ENCODE assay signal across 17 mouse cellular contexts in the genomic region with DNA sequence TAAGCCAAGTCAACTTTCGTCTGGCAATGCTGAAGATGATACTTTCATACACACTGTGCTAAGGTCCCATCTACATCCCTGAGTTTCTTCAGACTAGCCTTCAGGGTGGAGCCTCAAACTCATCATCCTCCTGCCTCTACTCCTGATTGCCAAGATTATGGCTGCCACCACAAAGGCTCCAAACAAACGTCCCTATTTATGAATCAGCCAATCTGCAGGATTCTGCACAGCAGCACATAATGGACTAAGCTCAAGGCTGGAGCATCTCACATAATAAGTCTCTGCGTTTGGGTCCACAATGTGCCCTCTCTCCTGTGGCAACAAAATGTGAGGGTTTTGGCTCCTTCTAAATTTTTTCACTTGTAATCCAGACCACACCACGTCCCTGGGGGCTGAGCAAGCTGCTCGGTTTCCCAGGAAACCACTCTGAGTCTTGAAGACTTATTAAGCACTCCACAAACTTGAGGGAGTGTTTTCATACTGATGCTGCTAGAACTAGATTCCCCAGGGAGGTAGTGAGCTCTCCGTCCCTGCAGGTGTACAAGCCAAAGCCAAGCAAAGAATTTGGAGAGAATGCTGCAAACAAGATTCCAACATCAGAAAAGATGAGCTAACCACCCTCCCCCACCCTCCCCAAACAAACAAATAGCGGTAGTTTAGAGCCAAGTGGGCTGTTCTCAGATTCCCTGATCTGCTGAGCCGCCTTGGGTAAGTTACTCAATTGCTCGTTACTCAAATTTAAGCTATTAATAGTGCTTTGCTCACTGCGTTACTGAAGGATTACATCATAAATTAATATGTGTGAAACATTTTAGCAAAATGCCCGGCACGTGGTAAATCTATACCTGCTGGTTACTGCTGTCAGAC. TPM values are rescaled to one million over a fixed set of nuclear protein-coding genes. Genes with fewer than 3 reads are reported as not detected.
A peak's percentile ranks its signal among the peaks of the same experiment; 100 is the strongest.
DNase-seq lines count a peak whose midpoint lies in the region; ATAC-seq and TF ChIP-seq lines count a peak whose summit lies in the region.
"Had no signal": no experiment of that assay in that cellular context is flagged by ENCODE, and none has a peak within 500 bp of the region (broad histone marks: within the 10 kb centered on the region; RNA-seq: fewer than 3 reads in every experiment).

No protein-coding gene starts in this region.

- ATAC-seq in forebrain, postnatal 0 days = peak; percentile 73
- ATAC-seq in midbrain, embryonic 14.5 days (ENCODE audit: low FRiP score, low TSS enrichment) = no peak
- no peak for ATAC-seq in midbrain, embryonic 16.5 days
- peak; percentile 94 for ATAC-seq in granulocyte monocyte progenitor cell, adult 5-6 weeks (replicated peaks; ENCODE audit: poor library complexity, severe bottlenecking)

- H3K4me1 ChIP-seq in forebrain, postnatal 0 days (ENCODE audit: insufficient read depth) = no peaks in the 10 kb centered on the region; the same call in 1 of the 2 replicates
- peaks cover 15% of the 10 kb centered on the region for H3K4me1 ChIP-seq in forebrain, embryonic 10.5 days
- H3K4me1 ChIP-seq in midbrain, embryonic 14.5 days (ENCODE audit: control insufficient read depth, insufficient read depth, low read length) = 0 out of 2 replicates have a peak, but pooled peaks cover 7% of the 10 kb centered on the region
- peaks cover 7% of the 10 kb centered on the region for H3K4me1 ChIP-seq in midbrain, embryonic 16.5 days (ENCODE audit: control insufficient read depth, insufficient read depth, low read length)

- H3K4me2 ChIP-seq in forebrain, postnatal 0 days (ENCODE audit: low read depth) = no peak overlapping the region
- H3K4me2 ChIP-seq in midbrain, embryonic 14.5 days (ENCODE audit: low read length) = no peak overlapping the region
- no peak overlapping the region for H3K4me2 ChIP-seq in midbrain, embryonic 16.5 days (ENCODE audit: low read length)
- H3K4me2 ChIP-seq: heart, embryonic 13.5 days; liver, embryonic 11.5 days had no signal

- H3K27ac ChIP-seq in forebrain, postnatal 0 days (ENCODE audit: low read depth, low read length) = no peak overlapping the region
- H3K27ac ChIP-seq in forebrain, embryonic 10.5 days = no peak overlapping the region
- no peak overlapping the region for H3K27ac ChIP-seq in midbrain, embryonic 14.5 days (replicated peaks; ENCODE audit: low read depth, low read length)
- H3K27ac ChIP-seq in midbrain, embryonic 16.5 days (ENCODE audit: low read length) = no peak overlapping the region
- H3K27ac ChIP-seq: heart, embryonic 13.5 days; kidney, postnatal 0 days had no signal

- no peak overlapping the region for H3K9ac ChIP-seq in forebrain, postnatal 0 days
- no peak overlapping the region for H3K9ac ChIP-seq in midbrain, embryonic 14.5 days (replicated peaks; ENCODE audit: low read length)
- no peak overlapping the region for H3K9ac ChIP-seq in midbrain, embryonic 16.5 days (ENCODE audit: low read depth, low read length)
- H3K9ac ChIP-seq: heart, embryonic 13.5 days had no signal

- H3K27me3 ChIP-seq in forebrain, postnatal 0 days (ENCODE audit: insufficient read depth, low read length) = no peaks in the 10 kb centered on the region
- no peaks in the 10 kb centered on the region for H3K27me3 ChIP-seq in forebrain, embryonic 10.5 days (ENCODE audit: poor library complexity, severe bottlenecking)
- H3K27me3 ChIP-seq in midbrain, embryonic 14.5 days (ENCODE audit: control insufficient read depth, insufficient read depth, low read length) = no peaks in the 10 kb centered on the region
- no peaks in the 10 kb centered on the region for H3K27me3 ChIP-seq in midbrain, embryonic 16.5 days (ENCODE audit: control insufficient read depth, insufficient read depth, low read depth, low read length)

- no peaks in the 10 kb centered on the region for H3K36me3 ChIP-seq in forebrain, postnatal 0 days (ENCODE audit: insufficient read depth)
- no peaks in the 10 kb centered on the region for H3K36me3 ChIP-seq in forebrain, embryonic 10.5 days (replicated peaks)
- H3K36me3 ChIP-seq in midbrain, embryonic 14.5 days (ENCODE audit: control insufficient read depth, insufficient read depth, low read length) = no peaks in the 10 kb centered on the region
- H3K36me3 ChIP-seq in midbrain, embryonic 16.5 days (ENCODE audit: control insufficient read depth, insufficient read depth, low read length) = no peaks in the 10 kb centered on the region
- H3K36me3 ChIP-seq: heart, embryonic 13.5 days had no signal

- no peak overlapping the region for H3K4me3 ChIP-seq in forebrain, postnatal 0 days (ENCODE audit: low read depth, low read length)
- H3K4me3 ChIP-seq in forebrain, embryonic 10.5 days = no peak overlapping the region
- no peak overlapping the region for H3K4me3 ChIP-seq in midbrain, embryonic 14.5 days (replicated peaks; ENCODE audit: low read depth, low read length)
- no peak overlapping the region for H3K4me3 ChIP-seq in midbrain, embryonic 16.5 days (ENCODE audit: low read depth, low read length)
- H3K4me3 ChIP-seq: heart, embryonic 13.5 days had no signal

- WGBS in forebrain, postnatal 0 days = 35% methylated on average over 12 of the region's 12 CpGs
- WGBS in forebrain, embryonic 10.5 days = 69% methylated on average over 12 of the region's 12 CpGs
- 63% methylated on average over 12 of the region's 12 CpGs for WGBS in midbrain, embryonic 14.5 days
- WGBS in midbrain, embryonic 16.5 days = 57% methylated on average over 12 of the region's 12 CpGs

- no peak for DNase-seq in forebrain, postnatal 0 days
- no peak for DNase-seq in forebrain, embryonic 10.5 days (ENCODE audit: extremely low spot score, low spot score)
- DNase-seq in midbrain, embryonic 14.5 days = peak; percentile 42
- DNase-seq in thymus, postnatal 4 days = no peak
- DNase-seq in right cerebral cortex, postnatal 25 days = no peak
- no peak for DNase-seq in layer of hippocampus, adult 9-11 months
- DNase-seq: embryo, embryonic 11 days; layer of hippocampus, postnatal 36 days; lung, postnatal 14 days; thymus, adult 2 months had no signal

- no peak for TF ChIP-seq CTCF in forebrain, postnatal 0 days (IDR thresholded peaks at IDR 0.05; ENCODE audit: low read depth)

- H3K9me3 ChIP-seq in forebrain, postnatal 0 days (ENCODE audit: low read length) = no peaks in the 10 kb centered on the region
- H3K9me3 ChIP-seq in forebrain, embryonic 10.5 days = no peaks in the 10 kb centered on the region
- no peaks in the 10 kb centered on the region for H3K9me3 ChIP-seq in midbrain, embryonic 14.5 days (ENCODE audit: control insufficient read depth, low read length)
- H3K9me3 ChIP-seq in midbrain, embryonic 16.5 days (replicated peaks; ENCODE audit: control insufficient read depth, low read length, poor library complexity, severe bottlenecking) = no peaks in the 10 kb centered on the region
- H3K9me3 ChIP-seq: heart, embryonic 13.5 days had no signal

RNA-seq across cellular contexts. Expression of a gene that starts 21.8 kb away (rescaled TPM):
- not detected in 2 replicates for total RNA-seq in forebrain, postnatal 0 days (2014; rRNA removed)
- not detected in 2 replicates for polyA plus RNA-seq in forebrain, postnatal 0 days (2015; fragmentation: Nextera tagmentation; extraction: Ambion mirVana)
- not detected in 2 replicates for polyA plus RNA-seq in forebrain, embryonic 10.5 days (2016; fragmentation: Nextera tagmentation; extraction: Ambion mirVana)
- polyA plus RNA-seq in midbrain, embryonic 14.5 days (2014; fragmentation: Nextera tagmentation; extraction: Ambion mirVana) = not detected in 2 replicates
- not detected in 2 replicates for polyA plus RNA-seq in midbrain, embryonic 16.5 days (2015; fragmentation: Nextera tagmentation; extraction: Ambion mirVana)
- not detected in 2 replicates for total RNA-seq in granulocyte monocyte progenitor cell, adult 5-6 weeks (2014; fragmentation: Nextera tagmentation)
- 0.15 TPM in 1 of 2 replicates, not detected in the other for total RNA-seq in granulocyte monocyte progenitor cell, adult 5-6 weeks (2017)
- polyA plus RNA-seq: C2C12; forebrain, embryonic 11.5 days; heart, embryonic 13.5 days; kidney, postnatal 0 days; liver, embryonic 11.5 days had no signal

RNA-seq across cellular contexts. Expression of a gene that starts 34.4 kb away (rescaled TPM):
- total RNA-seq in forebrain, postnatal 0 days (2014; rRNA removed) = 94.1 and 118 TPM in 2 replicates
- polyA plus RNA-seq in forebrain, postnatal 0 days (2015; fragmentation: Nextera tagmentation; extraction: Ambion mirVana) = 41.4 and 61.8 TPM in 2 replicates
- 15.6 and 16.0 TPM in 2 replicates for polyA plus RNA-seq in forebrain, embryonic 10.5 days (2016; fragmentation: Nextera tagmentation; extraction: Ambion mirVana)
- polyA plus RNA-seq in midbrain, embryonic 14.5 days (2014; fragmentation: Nextera tagmentation; extraction: Ambion mirVana) = 28.3 and 35.7 TPM in 2 replicates
- 41.3 and 45.9 TPM in 2 replicates for polyA plus RNA-seq in midbrain, embryonic 16.5 days (2015; fragmentation: Nextera tagmentation; extraction: Ambion mirVana)
- total RNA-seq in granulocyte monocyte progenitor cell, adult 5-6 weeks (2014; fragmentation: Nextera tagmentation) = 77.4 and 88.0 TPM in 2 replicates
- total RNA-seq in granulocyte monocyte progenitor cell, adult 5-6 weeks (2017) = 63.8 and 83.6 TPM in 2 replicates

Comparison
In these comparisons a context has a peak if more than half of its experiments do, and no peak if none do; other contexts are left out.
1. ATAC-seq: peak in forebrain, postnatal 0 days (single experiment) and granulocyte monocyte progenitor cell, adult 5-6 weeks (single experiment); none in midbrain, embryonic 14.5 days (single experiment) and midbrain, embryonic 16.5 days (single experiment).